Mouse (Mus musculus) ES-E14 (cell line): Measurements from ENCODE around the gene Kdm6b.

Source experiments
- MAFK ChIP-seq: IDR thresholded peaks from 2 replicates; pipeline ENCODE4 v1.6.1; 2014; ENCODE audit warnings: mild to moderate bottlenecking, low read depth, low read length, inconsistent platforms; ENCODE audit not compliant: insufficient read depth
- ZC3H11A ChIP-seq: IDR thresholded peaks from 2 replicates; pipeline ENCODE4 v1.6.1; 2012; ENCODE audit warnings: low read depth, mild to moderate bottlenecking, inconsistent platforms, low read length, borderline replicate concordance

DNA sequence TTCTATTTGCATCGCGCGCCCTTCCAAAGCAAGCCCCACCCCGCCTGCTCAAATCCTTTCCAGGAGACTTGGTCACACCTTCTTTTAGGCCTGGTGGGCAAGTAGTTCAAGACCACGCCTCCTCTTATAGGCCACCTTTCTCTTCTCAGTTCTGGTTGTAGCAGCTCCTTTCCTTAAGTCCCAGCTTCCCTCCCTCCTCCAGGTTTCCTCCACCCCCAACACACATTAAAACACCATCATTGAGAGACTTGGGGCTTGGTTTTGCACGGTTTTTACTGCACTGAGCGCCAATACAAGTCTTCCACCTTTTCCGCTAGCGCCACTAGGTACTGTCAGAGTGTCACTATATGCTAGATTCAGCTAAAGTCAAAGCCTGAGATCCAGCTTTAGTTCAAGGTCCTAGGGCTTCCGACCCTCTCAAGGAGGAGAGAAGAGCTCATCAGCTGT, 7.1 kb upstream of the Kdm6b start:
- TF ChIP-seq ZC3H11A (no peak), MAFK (no peak)
